Mouse (Mus musculus): ENCODE data around the gene Bcar1.

Gene Bcar1

DNA sequence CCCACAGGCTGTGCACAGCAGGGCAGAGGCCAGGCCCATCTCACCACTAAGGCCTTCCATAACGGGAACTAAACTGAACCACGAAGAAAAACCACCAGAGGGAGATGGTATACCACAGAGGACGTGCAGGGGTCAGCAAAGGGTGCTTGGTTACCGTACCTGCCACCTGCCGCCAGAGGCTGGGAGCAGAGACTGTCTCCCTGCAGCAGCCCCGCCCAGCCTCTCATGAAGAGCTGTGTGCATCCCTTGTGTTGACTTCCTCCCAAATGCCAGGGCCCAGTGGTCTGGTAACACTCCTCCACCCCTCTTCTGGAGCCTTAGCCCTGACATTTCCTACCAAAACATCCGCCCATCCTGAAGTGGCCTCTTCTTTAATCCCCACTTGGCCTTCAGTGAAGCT, 4.0 kb downstream of the Bcar1 start:
- no peak for DNase-seq (ENCODE audit: low spot score in 2 of 2)

DNA sequence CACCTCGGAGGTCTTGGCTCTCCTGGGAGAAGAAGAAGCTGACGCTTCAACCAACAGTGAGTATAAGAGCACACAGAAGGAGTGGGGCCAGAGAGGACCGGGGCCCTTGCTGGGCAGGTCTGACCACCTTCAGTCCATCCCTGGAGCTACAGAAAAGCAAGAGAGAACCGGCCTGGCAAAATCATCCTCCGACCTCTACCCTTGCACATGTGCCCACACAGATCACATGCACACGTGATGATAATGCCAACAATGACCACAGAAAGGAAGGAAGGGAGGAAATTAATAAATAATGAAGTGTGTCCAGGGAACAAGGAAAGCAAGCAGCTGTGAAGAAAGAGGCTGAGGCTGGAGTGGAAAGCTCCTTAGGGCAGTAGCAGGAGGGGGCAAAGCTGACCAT, 4.7 kb downstream of the Bcar1 start:
- no peak for DNase-seq (ENCODE audit: low spot score in 2 of 2)

DNA sequence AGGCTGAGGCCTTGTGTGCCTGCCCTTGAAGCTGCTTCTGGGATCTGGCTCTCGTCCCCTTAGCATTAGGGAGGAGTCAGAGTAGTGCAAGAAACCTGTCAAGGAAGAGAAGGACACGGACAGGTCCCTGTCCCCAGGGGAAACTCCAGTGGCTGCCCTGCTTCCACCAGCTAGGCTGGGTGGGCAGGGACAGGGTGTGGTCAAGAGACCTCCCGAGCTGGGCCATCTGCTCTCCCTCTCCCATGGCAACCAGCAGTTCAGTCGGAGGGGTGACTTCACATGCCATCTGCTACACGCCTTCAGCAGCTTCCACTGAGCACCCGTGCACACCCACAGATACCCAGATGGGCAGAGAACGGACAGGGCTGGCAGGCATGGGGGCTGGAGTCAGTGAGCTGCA, 7.3 kb downstream of the Bcar1 start:
- DNase-seq (ENCODE audit: low spot score in 2 of 2) = no peak

DNA sequence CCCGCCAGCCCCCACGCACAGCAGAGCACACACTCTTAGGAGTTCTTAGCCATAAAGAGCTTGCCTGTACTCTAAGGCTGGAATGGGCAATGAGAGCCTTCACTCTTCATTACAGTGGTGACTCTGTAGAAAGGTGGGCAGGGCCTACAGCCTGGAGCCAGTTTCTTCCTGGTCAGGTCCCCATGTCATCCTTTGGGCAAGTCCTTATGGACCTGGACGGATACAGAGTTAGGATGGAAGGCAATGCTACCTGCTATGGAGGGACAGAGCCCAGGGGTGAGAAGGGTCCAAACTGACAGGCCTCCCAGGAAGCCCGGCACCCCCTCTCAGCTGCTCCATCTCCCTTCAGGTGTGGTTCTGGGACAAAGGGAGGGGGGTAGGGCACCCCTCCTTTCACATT, 7.8 kb downstream of the Bcar1 start:
- DNase-seq (ENCODE audit: low spot score in 2 of 2) = no peak

DNA sequence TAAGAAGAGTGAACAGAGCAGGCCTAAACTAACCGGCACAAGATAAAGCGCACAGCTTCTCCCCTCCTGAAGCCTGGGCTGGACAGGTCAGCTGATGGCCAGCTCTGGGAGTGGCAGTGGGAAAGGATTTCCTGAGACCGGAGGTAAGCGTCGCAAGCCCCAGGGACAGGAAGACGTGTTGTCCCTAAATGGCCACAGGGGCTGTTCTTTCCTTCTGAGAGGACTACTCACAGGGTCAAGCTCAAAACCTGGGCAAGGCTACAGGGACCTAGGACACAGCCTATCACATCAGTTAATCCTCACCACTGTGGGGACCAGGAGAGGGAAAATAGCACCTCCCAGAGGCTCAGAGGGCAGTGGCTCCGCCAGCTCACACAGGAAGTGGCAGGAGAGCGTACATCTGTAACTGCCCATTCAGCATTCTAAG, 8.3 kb downstream of the Bcar1 start:
- DNase-seq (ENCODE audit: low spot score in 2 of 2) = no peak

DNA sequence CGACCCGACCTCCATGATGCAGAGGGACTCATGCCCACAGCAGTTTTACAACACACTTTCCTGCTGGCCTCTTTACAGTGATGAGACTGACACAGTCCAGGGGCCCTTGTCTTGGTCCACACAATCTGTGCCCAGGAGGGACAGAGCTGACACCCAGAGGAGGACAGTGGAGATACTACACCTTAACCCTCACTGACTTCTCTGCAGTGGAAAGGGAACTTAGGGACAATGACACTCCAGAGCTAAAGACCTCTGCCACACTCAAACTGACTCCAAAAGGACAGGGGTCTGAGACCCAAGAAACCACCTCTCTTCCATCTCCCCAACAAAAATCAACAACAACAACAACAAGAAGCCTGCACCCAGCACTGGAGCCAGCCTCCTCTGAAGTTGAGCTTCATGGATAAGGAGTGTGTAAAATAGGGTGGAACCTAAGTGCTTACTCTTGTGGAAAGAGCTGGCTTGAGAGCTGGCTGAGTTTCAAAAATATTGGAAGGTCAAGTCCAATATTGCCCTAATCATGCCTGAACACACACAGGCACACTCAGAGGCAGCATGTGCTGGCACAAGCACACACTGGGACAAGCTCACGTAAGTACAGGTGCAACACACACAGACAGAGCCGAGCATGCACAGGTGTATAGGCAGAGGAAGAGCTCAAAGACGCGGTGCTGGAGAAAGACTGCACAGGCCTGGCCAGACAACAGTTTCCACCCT, 9.2 kb downstream of the Bcar1 start:
- no peak for DNase-seq (ENCODE audit: low spot score in 2 of 2)

DNA sequence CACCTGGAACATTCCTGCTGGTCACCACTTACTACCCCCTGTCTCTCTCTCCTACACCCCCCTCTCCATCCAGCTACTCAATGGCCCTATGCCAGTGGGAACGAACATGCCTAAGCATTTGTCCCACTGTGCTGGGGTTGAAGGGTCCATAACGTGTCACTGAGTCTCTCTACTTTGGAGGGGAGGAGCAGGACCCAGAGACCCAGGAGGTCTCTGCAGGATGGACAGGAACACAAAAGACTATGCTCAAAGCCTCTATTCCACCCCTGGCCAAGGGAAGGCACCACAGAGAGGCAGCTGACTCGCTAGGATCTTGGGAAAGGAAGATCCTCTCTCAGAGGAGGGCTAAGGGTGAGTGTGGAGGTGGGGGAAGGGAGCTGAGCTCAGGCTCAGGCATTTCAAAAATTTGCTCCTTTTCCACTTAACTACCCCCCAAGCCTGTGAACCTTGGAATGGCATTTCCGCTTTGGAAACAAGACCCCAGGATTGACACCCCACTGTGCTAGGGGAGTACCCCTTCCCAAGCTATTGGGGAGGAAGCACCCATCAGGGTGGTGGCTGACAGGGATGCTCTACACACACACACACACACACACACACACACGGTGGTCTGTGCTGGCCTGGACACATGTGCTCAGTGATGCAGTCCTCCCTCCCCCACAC, 9.9 kb downstream of the Bcar1 start:
- DNase-seq (ENCODE audit: low spot score in 2 of 2) = no peak

DNA sequence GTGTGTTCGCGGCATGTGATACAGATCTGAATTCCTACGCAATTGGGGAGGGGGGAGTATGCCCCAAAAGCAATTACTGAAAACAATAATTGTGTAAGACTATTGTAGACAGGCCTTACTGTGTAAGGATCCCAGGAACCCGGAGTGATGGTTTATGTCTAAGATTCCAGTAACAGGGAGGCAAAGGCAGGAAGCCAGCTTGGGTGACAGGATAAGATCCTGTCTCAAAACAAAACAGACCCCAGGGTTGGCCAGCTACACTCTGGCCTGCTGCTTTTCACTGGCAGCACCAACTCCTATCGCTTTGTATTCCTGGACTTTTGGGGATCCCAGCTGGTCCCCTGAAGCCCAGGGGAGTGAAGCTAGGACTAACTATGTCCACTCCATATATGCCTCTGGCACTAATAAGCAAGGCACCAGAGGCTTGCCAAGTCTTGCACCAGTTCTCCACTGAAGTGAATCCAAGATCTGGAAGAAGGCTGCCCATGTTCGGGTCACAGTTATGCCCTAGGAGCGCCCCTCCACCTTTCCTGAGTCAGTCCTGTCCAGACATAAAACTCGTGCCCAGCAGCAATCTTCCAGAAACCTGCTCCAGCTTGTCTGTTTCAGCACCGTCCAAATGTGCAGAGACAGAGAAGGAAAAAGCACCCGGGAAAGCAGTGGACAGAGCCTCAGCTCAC, 11.1 kb downstream of the Bcar1 start:
- DNase-seq (ENCODE audit: low spot score in 2 of 2) = no peak

DNA sequence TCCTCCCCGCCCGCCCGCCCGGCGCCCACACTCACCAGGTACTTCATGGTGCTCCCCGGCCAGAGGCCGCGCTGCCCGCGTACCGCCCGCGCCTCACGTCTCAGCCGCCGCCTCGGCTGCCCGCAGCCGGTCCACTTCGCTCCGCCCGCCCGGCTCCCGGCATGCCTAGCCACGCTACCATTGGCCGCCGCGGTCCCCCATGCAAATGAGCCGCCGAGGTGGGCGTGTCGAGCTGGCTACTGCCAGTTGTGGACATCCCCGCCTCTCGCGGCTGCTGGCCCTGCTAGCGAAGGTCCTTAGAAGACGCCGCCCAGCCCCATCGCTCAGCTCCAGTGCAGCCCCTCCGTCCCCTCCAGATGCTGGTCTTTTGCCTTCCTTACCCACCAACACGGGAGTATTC, 11.6 kb downstream of the Bcar1 start:
- peak; percentile 86 for DNase-seq (ENCODE audit: low spot score in 2 of 2)

DNA sequence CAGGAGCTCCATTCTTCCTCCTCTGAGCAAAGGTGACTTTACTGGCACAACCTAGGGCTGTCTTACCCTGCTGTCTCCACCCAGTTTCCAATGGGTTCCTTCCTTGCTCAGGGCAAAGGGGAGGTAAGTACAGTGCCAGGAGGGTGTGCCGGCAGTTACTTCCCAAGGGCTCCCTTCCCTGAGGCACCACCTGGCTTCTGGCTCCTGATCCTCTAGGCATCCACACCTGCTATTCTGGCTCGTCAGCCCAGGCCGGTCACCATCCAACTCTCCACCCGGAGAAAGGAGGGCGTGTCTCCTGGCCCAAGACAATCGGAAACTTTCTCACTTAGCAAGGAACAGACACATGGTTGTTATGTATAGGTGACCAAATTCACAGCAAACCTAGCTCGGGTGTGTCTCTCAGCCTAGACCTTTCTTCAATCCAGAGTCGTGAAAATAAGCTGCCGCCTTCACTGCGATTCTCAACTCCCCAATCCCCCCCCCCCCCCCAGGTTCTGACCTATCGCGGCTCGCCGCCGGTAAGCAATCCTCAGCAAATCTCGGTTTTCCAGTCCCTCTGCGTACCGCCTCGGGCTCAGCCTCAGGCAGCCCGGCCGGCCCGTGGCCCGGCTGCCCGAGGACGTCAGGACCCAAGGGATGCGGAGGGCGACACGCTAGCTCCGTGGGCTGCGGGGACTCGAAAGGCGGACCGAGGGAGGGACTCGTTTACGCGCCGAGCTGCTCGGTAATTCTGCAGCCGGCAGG, 12.2 kb downstream of the Bcar1 start:
- no peak for DNase-seq (ENCODE audit: low spot score in 2 of 2)

DNA sequence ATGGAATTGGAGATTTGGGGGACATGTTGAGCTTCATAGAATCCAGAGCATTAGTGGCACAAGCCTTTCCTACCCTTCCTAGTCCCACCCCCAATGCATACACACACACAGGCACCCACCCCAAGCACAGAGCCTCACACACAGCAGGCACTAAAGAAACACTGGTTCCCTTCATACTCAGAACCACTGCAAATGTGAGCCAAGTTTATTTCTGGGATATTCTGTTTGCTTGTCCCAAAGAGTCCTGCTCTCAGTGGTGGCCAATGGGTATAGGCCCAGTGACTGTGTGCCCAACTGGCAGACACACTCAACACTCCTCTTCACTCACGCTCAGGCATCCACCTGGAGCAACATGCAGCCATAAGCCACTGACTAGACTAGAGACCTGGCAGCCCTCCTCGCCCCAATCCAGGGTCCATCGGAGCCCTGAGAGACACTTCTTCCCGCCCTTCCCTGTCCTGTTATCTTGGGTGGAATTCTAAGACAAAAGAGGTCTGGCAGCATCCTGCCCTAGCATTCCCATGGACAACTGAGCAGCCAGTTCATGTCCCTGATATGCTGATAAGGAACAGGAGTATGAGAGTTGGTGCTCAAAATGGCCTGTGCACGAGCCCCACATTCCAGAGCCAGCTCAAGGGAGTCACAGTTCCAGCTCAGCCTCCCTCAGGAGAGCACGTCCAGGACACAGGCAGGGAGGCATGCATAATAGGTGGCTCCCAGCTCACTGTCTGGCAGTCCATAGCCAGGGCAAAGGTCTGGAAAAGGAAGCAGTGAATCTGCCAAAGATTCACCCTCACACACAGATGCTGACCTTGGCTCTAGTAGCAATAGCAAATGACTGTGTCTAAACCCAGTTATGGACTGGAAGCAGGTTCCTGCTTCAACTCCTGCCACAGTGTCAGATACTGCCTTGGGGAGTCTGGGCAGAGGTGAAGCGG, 14.1 kb downstream of the Bcar1 start:
- DNase-seq (ENCODE audit: low spot score in 2 of 2) = no peak

DNA sequence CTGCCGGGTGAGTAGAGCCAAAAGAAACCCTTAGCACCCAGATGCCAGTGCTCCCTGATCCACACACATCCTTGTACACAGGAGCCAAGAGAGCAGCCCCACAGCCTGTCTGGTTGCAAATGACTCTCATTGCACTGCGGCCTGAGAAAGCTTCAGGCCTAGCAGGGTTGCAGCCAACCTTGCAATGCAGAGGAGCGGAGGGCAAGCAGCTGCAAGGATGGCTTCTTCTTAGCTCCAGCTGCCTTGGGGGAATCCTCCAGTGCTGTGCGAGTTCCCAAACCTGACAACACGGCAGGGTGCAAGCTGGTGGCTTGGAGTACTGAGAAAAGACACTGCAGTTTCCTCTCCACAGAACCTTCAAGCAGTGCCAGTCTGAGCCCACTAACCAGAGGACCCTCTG, 15.1 kb downstream of the Bcar1 start:
- no peak for DNase-seq (ENCODE audit: low spot score in 2 of 2)

DNA sequence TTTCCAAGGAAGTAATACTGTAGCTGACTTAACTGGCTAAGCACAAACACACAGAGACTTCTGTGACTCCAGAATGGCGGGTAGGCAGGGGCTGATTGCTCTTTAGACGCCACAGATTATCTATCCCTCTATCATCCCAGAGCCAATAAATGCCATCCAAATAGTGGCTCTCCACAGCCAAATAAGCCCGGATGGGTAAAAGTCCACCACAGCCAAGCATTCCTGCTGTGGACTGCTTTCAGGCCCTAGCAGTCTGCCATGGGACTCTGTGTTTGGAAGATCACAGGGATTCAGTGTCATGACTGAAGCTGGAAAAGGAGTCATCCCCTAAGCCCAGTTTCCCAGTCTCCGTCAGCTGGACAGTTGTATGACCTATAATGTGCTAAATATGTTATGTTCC, 16.1 kb downstream of the Bcar1 start:
- no peak for DNase-seq (ENCODE audit: low spot score in 2 of 2)

DNA sequence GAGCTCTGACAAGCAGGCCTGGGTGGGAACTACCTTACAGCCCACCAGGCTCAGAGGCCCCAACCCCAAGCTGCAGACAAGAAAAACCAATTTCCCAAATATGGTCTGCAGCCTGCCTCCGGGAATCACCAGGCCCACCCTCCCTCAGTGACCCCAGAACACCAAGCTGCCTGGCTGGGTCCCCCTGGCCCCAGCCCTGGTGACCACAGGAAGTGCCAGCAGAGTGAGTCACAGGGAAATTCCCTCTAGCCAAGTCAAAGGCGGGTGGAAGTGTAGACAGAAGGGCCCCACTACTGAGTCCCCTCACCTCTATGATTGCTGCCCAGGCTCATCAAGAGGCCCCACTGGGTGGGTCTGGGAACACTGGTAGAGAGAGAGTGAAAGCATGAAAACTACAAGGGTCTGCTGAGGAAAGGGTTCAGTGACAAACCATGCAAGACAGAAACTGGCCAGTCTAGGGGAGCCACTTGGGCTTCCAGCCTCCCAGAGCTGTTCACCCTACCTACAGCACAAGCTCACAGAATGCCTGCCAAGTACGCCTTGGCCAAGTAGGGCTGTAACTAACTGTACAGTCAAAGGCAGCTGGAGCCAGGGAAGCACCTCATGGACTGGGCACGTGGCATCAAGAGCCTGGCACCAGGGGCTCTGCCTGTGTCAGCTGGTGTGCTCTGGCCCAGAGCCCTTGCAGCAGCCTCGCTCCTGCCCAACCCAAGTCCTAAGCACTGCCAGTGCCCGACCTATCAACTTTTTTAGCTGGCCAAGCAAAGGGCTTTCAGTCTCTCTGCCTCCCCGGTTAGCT, 17.3 kb downstream of the Bcar1 start:
- DNase-seq (ENCODE audit: low spot score in 2 of 2) = peak; percentile 57 to 72

DNA sequence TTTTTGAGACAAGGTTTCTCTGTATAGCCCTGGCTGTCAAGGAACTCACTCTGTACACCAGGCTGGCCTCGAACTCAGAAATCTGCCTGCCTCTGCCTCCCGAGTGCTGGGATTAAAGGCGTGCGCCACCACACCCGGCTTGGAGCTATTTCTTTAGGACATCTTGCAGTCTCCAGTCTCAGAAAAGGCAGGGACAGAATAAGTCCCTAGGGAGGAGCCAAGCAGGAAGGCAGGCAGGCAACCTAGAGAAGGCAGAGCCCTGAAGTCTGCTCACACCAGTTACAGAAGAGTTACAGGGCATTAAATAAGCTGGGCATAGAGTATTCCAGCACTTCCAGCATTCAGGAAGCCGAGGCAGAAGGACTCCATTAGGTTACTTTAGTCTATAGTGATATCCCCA, 18.3 kb downstream of the Bcar1 start:
- no peak for DNase-seq (ENCODE audit: low spot score in 2 of 2)

DNA sequence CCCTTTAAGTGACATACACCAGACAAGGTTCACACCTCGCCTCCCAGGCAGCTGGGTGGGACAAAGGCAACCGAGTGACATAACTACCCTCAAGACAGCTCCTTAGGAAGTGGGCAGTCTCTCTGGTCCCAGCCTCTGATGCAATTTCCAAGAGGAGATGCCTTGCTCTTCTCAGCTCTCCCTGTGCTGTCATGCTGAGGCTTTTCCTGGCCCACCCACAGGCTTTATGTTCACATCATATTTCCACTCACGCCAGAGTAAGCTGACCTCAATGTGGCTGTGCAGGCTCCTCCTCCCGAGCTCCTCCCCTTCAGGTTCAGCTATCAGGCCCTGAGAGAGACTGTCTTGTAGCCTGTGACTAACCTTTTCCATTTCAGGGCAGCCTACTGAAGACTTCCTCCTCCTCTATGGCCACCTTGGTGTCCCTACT, 23.5 kb downstream of the Bcar1 start:
- DNase-seq (ENCODE audit: low spot score in 2 of 2) = no peak

DNA sequence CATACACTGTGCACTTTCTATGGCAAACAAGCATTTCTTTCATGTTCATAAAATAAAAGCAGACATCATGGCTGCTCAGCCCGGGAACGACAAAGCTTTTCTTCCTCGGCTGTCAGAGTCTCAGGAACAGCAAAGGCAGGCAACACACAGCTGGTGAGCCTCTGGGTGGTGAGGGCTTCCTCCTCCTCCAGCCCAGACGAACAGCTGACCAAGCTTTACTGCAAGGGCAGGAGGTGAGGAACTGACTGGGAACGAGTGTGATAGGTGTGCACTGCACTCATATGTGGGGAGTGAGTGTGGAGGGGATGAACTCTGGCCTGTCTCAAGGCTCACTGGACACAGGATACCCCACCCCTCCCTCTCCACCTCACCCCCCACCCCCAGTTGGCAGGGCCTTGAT, 24.7 kb downstream of the Bcar1 start:
- DNase-seq (ENCODE audit: low spot score in 2 of 2) = no peak

DNA sequence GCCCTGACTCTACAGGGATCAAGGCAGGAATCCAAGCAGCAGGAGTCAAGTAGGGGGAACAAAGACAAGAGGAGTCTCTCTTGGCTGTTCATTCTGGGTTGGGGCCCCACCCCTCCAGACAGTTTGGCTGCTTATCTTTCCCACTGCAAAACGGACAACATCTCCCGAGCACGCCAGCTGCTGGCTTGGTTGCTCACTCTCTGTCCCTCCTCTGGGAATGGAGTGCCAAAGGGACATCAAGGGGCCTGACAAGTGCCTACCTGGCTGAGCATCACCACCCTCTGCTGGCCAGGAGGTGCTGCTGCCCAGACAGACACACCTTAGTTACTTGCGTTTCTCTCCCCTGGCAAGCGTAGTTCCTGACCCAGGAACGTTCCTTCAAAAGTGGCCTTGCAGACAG, 25.7 kb downstream of the Bcar1 start:
- no peak for DNase-seq (ENCODE audit: low spot score in 2 of 2)

DNA sequence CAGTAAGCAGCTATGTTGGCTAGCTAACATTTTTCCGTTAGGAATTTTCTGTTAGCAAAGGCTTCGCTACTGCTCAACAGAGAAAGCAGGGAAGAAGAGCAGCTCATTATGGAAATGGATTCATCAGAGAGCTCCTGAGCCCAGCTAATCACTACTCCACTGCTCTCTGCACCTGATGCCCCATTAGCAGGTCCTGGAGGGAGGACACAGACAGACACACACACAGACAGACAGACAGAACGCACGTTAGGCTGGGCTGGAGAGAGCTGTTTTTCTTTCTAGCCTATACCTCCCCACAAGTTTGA, 26.2 kb downstream of the Bcar1 start:
- DNase-seq (ENCODE audit: low spot score in 2 of 2) = no peak

DNA sequence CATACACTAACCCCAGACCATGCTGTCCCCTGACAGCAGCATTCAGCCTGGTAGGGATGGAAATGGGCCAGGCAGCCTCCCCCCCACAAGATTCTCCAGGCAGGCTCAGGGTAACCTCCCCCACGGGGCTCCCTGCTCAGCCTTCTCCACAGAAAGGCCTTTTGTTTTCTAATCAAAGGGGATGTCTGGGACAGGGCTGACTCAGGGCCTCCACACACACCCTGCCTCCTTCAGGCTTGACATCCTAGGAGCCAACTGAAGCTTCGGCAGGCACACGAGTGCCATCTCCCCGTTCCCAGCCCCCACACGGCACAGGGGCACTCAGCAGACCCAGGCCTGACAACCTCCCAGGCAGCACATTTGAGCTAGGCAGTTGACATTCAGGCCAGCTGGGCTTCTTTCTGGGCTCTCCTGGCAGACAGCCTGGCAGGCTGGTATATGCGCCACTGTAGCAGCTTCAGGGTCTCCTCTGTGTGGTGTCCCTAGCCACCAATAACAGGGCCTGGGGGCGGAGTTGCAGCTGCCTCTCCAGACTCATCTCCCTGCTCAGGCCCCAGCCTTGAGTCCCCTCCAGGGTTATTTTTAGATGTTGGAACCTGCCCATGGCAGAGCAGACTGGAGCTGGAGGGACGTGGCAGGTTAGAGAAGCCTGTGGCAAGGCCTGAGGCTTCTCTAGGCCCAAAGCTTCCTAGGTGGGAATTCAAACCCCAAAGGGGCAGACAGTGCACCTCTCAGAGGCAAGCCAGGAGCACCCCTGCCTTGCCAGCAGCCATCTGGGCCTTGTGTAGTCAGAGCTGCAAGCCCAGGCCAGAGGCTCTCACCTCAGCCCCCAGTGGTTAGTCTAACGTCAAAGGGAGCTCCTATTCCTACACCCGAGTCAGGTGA, 26.8 kb downstream of the Bcar1 start:
- no peak for DNase-seq (ENCODE audit: low spot score in 2 of 2)

Data from natural killer cell, adult 2 months (primary cell).